Mouse (Mus musculus): ENCODE data around the gene Tbxa2r.

DNA sequence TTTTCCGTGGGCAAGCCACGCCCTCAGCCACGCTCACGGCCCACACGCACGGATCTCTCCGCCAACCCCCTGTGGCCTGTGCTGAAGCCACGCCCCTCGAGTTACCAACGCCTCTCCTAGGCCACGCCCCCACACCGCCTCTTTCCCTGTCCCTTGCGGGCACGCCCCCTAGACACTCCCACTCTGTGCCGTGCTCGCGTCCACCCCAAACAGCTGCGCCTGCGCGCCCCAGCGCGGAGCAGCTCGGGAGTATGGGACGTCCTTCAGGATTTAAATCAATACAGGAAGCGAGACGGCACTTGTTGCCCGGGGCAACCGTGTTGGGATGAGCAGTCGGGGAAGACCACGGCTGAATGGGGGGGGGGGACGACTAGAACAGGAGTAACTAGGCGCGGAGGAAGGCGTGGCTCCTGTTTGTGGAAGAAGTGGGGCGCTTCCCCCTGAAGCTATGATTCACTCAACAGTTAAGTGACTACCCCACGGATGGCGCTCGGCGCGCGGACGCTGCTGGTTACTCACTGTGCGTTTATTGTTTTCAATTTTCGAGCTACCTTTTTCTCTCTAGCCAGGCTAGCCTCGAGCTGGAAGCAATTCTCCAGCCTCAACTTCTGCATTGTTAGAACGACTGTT lies 50.1 kb downstream of the Tbxa2r start:
- peak; percentile 22 for TF ChIP-seq CTCF (IDR thresholded peaks at IDR 0.05; ENCODE audit: low read depth)
- no peak for TF ChIP-seq EP300 (IDR thresholded peaks at IDR 0.05; ENCODE audit: low read depth)
